Mouse (Mus musculus) liver, embryonic 13.5 days (tissue): Measurements from ENCODE around the gene Lin7c. TPM values are rescaled to one million over a fixed set of nuclear protein-coding genes. Genes with fewer than 3 reads are reported as not detected.

Experiments used
- ATAC-seq: fragments of 200-750 bp; cut with Nextera tagmentation; 2 replicates; pipeline ENCODE4 v1.8.0; 2017; ENCODE audit warnings: low read depth, mild to moderate bottlenecking, moderate number of reproducible peaks, moderate library complexity
- DNase-seq: peaks from one replicate; pipeline ENCODE4 v3.0.0; 2022
- H3K27ac ChIP-seq: fragments of 300-500 bp; sonication (generic); 2 replicates; pipeline ENCODE4 v1.5.1; 2015; ENCODE audit warnings: moderate library complexity, mild to moderate bottlenecking, inconsistent platforms
- H3K27me3 ChIP-seq: fragments of 300-500 bp; sonication (generic); 2 replicates; pipeline ENCODE4 v1.6.1; 2015; ENCODE audit warnings: mild to moderate bottlenecking, inconsistent platforms
- H3K36me3 ChIP-seq: fragments of 300-500 bp; sonication (generic); 2 replicates; pipeline ENCODE4 v1.6.1; 2015; ENCODE audit warnings: mild to moderate bottlenecking, inconsistent platforms
- H3K4me1 ChIP-seq: fragments of 300-500 bp; sonication (generic); replicated peaks from 2 replicates; pipeline ENCODE4 v1.6.1; 2015; ENCODE audit warnings: inconsistent platforms
- H3K4me2 ChIP-seq: fragments of 300-500 bp; sonication (generic); 2 replicates; pipeline ENCODE4 v1.6.1; 2015; ENCODE audit warnings: inconsistent platforms, mild to moderate bottlenecking, moderate library complexity
- H3K4me3 ChIP-seq: fragments of 300-500 bp; sonication (generic); replicated peaks from 2 replicates; pipeline ENCODE4 v1.5.1; 2015; ENCODE audit warnings: mild to moderate bottlenecking, inconsistent platforms
- H3K9ac ChIP-seq: fragments of 300-500 bp; sonication (generic); 2 replicates; pipeline ENCODE4 v1.6.1; 2015; ENCODE audit warnings: mild to moderate bottlenecking, inconsistent platforms
- H3K9me3 ChIP-seq: fragments of 300-500 bp; sonication (generic); replicated peaks from 2 replicates; pipeline ENCODE4 v1.6.1; 2016; ENCODE audit warnings: inconsistent platforms
- WGBS: fragments of 180-500 bp; shearing (Covaris S2); methylation state at CpG from one replicate; pipeline ENCODE4 v1.1.7; 2015; ENCODE audit not compliant: insufficient replicate concordance; 5-methylcytosine and 5-hydroxymethylcytosine counted together
- polyA plus RNA-seq: library from polyadenylated mRNA; unstranded; fragments of >200 nt; fragmentation: Nextera tagmentation; extraction: Ambion mirVana; gene quantifications from 2 replicates; pipeline ENCODE4 v1.2.1, GENCODE M21; 2015

Gene Lin7c
- polyA plus RNA-seq, 1 experiment from 2014 or later: 20.0 TPM

- Histone ChIP-seq H3K36me3 (peaks cover 8% of the 10 kb centered on the region; the same call in 1 of the 2 replicates), H3K9me3 (no peaks in the 10 kb centered on the region), H3K4me2 (no peak overlapping the region), H3K4me3 (no peak overlapping the region), H3K27ac (no peak overlapping the region), H3K27me3 (no peaks in the 10 kb centered on the region), H3K4me1 (peaks cover 26% of the 10 kb centered on the region), H3K9ac (no peak overlapping the region)
- DNase-seq (no peak), ATAC-seq (no peak)
Measured at GRCm38 (mm10) chr2:109927876-109928275, 37.2 kb downstream of the Lin7c start.

GRCm38 (mm10) chr2:109928791-109929190, 38.1 kb downstream of the Lin7c start:
- DNase-seq: no peak
- WGBS: 73% methylated on average over 4 of the region's 4 CpGs
- Histone ChIP-seq H3K4me2 (no peak overlapping the region), H3K27ac (no peak overlapping the region), H3K9ac (no peak overlapping the region), H3K27me3 (no peaks in the 10 kb centered on the region), H3K9me3 (no peaks in the 10 kb centered on the region), H3K36me3 (peaks cover 8% of the 10 kb centered on the region; the same call in 1 of the 2 replicates), H3K4me3 (no peak overlapping the region), H3K4me1 (peaks cover 34% of the 10 kb centered on the region)
- ATAC-seq: no peak

- no peak overlapping the region for H3K27ac ChIP-seq
- ATAC-seq: peak; percentile 69
Measured at GRCm38 (mm10) chr2:109929256-109929655, 38.6 kb downstream of the Lin7c start.

GRCm38 (mm10) chr2:109930366-109930765, 39.7 kb downstream of the Lin7c start:
- Histone ChIP-seq H3K4me2 (no peak overlapping the region), H3K9ac (no peak overlapping the region), H3K4me1 (peaks cover 42% of the 10 kb centered on the region), H3K4me3 (no peak overlapping the region), H3K27me3 (no peaks in the 10 kb centered on the region), H3K27ac (no peak overlapping the region), H3K36me3 (peaks cover 8% of the 10 kb centered on the region; the same call in 1 of the 2 replicates), H3K9me3 (no peaks in the 10 kb centered on the region)
- DNase-seq (no peak), ATAC-seq (no peak)
- 81% methylated on average over 5 of the region's 5 CpGs for WGBS

More at GRCm38 (mm10) chr2:109929256-109929655, 38.6 kb downstream of the Lin7c start:
- Histone ChIP-seq H3K4me3 (no peak overlapping the region), H3K4me2 (no peak overlapping the region), H3K27me3 (no peaks in the 10 kb centered on the region), H3K9ac (no peak overlapping the region), H3K36me3 (peaks cover 8% of the 10 kb centered on the region; the same call in 1 of the 2 replicates), H3K9me3 (no peaks in the 10 kb centered on the region), H3K4me1 (peaks cover 34% of the 10 kb centered on the region)
- DNase-seq: peak; percentile 35
- WGBS: 19% methylated on average over 3 of the region's 3 CpGs

- H3K4me2 ChIP-seq: no peak overlapping the region
- H3K9me3 ChIP-seq: no peaks in the 10 kb centered on the region
- peaks cover 4% of the 10 kb centered on the region; the same call in 1 of the 2 replicates for H3K36me3 ChIP-seq
- no peak overlapping the region for H3K4me3 ChIP-seq
- no peak for DNase-seq
- no peaks in the 10 kb centered on the region for H3K27me3 ChIP-seq
- 82% methylated on average over 4 of the region's 4 CpGs for WGBS
- no peak overlapping the region for H3K9ac ChIP-seq
- peaks cover 42% of the 10 kb centered on the region for H3K4me1 ChIP-seq
- H3K27ac ChIP-seq: no peak overlapping the region
- no peak for ATAC-seq
Measured at GRCm38 (mm10) chr2:109930771-109931170, 40.1 kb downstream of the Lin7c start.

- H3K4me2 ChIP-seq: peak overlapping the region; percentile 43
- H3K27ac ChIP-seq: peak overlapping the region; percentile 2; the same call in 1 of the 2 replicates
- H3K4me3 ChIP-seq: no peak overlapping the region
- peaks cover 41% of the 10 kb centered on the region for H3K4me1 ChIP-seq
- ATAC-seq (peak; percentile 30; the same call in 1 of the 2 replicates), DNase-seq (no peak)
- H3K27me3 ChIP-seq: no peaks in the 10 kb centered on the region
- H3K9me3 ChIP-seq: no peaks in the 10 kb centered on the region
- H3K36me3 ChIP-seq: no peaks in the 10 kb centered on the region
- 33% methylated on average over 13 of the region's 13 CpGs for WGBS
- H3K9ac ChIP-seq: no peak overlapping the region
Measured at GRCm38 (mm10) chr2:109931978-109932780, 41.5 kb downstream of the Lin7c start.

GRCm38 (mm10) chr2:109933151-109933550, 42.5 kb downstream of the Lin7c start:
- H3K4me2 ChIP-seq: peak overlapping the region; percentile 21; the same call in 1 of the 2 replicates
- WGBS: 75% methylated on average over 3 of the region's 3 CpGs
- peak overlapping the region; percentile 61 for H3K27ac ChIP-seq

GRCm38 (mm10) chr2:109934086-109934485, 43.4 kb downstream of the Lin7c start:
- no peak overlapping the region for H3K27ac ChIP-seq
- H3K27me3 ChIP-seq: no peaks in the 10 kb centered on the region
- DNase-seq (no peak), ATAC-seq (no peak)
- no peak overlapping the region for H3K4me3 ChIP-seq
- H3K9me3 ChIP-seq: no peaks in the 10 kb centered on the region
- H3K4me2 ChIP-seq: no peak overlapping the region
- no peaks in the 10 kb centered on the region for H3K36me3 ChIP-seq
- peaks cover 34% of the 10 kb centered on the region for H3K4me1 ChIP-seq
- WGBS: 64% methylated on average over 4 of the region's 4 CpGs
- H3K9ac ChIP-seq: no peak overlapping the region

More at GRCm38 (mm10) chr2:109933151-109933550, 42.5 kb downstream of the Lin7c start:
- Histone ChIP-seq H3K36me3 (no peaks in the 10 kb centered on the region), H3K9ac (no peak overlapping the region), H3K4me3 (no peak overlapping the region), H3K4me1 (peaks cover 41% of the 10 kb centered on the region), H3K27me3 (no peaks in the 10 kb centered on the region), H3K9me3 (no peaks in the 10 kb centered on the region)
- ATAC-seq (no peak), DNase-seq (no peak)

GRCm38 (mm10) chr2:109935194-109935593, 44.5 kb downstream of the Lin7c start:
- WGBS: 84% methylated on average over 3 of the region's 3 CpGs
- no peak overlapping the region for H3K27ac ChIP-seq
- no peak for ATAC-seq

GRCm38 (mm10) chr2:109935754-109936409, 45.2 kb downstream of the Lin7c start:
- Histone ChIP-seq H3K27ac (no peak overlapping the region), H3K4me3 (no peak overlapping the region), H3K4me2 (no peak overlapping the region), H3K36me3 (no peaks in the 10 kb centered on the region), H3K9ac (no peak overlapping the region), H3K27me3 (no peaks in the 10 kb centered on the region), H3K9me3 (no peaks in the 10 kb centered on the region), H3K4me1 (peaks cover 28% of the 10 kb centered on the region)
- ATAC-seq (peak; percentile 41; the same call in 1 of the 2 replicates), DNase-seq (no peak)
- WGBS: 64% methylated on average over 11 of the region's 11 CpGs

More at GRCm38 (mm10) chr2:109935194-109935593, 44.5 kb downstream of the Lin7c start:
- Histone ChIP-seq H3K36me3 (no peaks in the 10 kb centered on the region), H3K9me3 (no peaks in the 10 kb centered on the region), H3K4me2 (no peak overlapping the region), H3K27me3 (no peaks in the 10 kb centered on the region), H3K9ac (no peak overlapping the region), H3K4me3 (no peak overlapping the region), H3K4me1 (peaks cover 28% of the 10 kb centered on the region)
- DNase-seq: no peak

- no peak for DNase-seq
- Histone ChIP-seq H3K27me3 (no peaks in the 10 kb centered on the region), H3K4me1 (peaks cover 27% of the 10 kb centered on the region), H3K4me2 (no peak overlapping the region), H3K9ac (no peak overlapping the region), H3K36me3 (no peaks in the 10 kb centered on the region), H3K9me3 (no peaks in the 10 kb centered on the region), H3K4me3 (no peak overlapping the region), H3K27ac (no peak overlapping the region)
- no peak for ATAC-seq
- 60% methylated on average over 2 of the region's 2 CpGs for WGBS
Measured at GRCm38 (mm10) chr2:109936410-109936755, 45.7 kb downstream of the Lin7c start.
